ENCODE assay signal across 10 mouse cellular contexts in genomic region chr5:110786081-110786835, GRCm38 (mm10). TPM values are rescaled to one million over a fixed set of nuclear protein-coding genes. Genes with fewer than 3 reads are reported as not detected.
DNase-seq lines count a peak whose midpoint lies in the region; ATAC-seq and TF ChIP-seq lines count a peak whose summit lies in the region.
"Had no signal": no experiment of that assay in that cellular context is flagged by ENCODE, and none has a peak within 500 bp of the region (broad histone marks: within the 10 kb centered on the region; RNA-seq: fewer than 3 reads in every experiment).

No protein-coding gene starts in this region.

- no peak overlapping the region for H3K9ac ChIP-seq in heart, embryonic 16.5 days (ENCODE audit: low read length)
- no peak overlapping the region for H3K9ac ChIP-seq in hindbrain, embryonic 13.5 days
- H3K9ac ChIP-seq: embryonic facial prominence, embryonic 15.5 days; hindbrain, embryonic 12.5 days had no signal

- TF ChIP-seq POLR2A in cerebellum, adult 2 months (IDR thresholded peaks at IDR 0.05; ENCODE audit: borderline replicate concordance, insufficient read depth, low read length), result no peak

- no peaks in the 10 kb centered on the region for H3K9me3 ChIP-seq in heart, embryonic 16.5 days (replicated peaks; ENCODE audit: control insufficient read depth, low read length)
- no peaks in the 10 kb centered on the region for H3K9me3 ChIP-seq in hindbrain, embryonic 13.5 days
- H3K9me3 ChIP-seq: embryonic facial prominence, embryonic 15.5 days; hindbrain, embryonic 12.5 days had no signal

- peak; percentile 54; the same call in 1 of the 2 replicates for ATAC-seq in heart, embryonic 16.5 days (replicated peaks; ENCODE audit: extremely low read depth, insufficient read depth, low FRiP score)
- 0 out of 2 replicates have a peak, but pooled peaks have one; percentile 39 for ATAC-seq in megakaryocyte-erythroid progenitor cell, adult 5-6 weeks (replicated peaks; ENCODE audit: low FRiP score, low TSS enrichment, poor library complexity, severe bottlenecking)
- ATAC-seq in hindbrain, embryonic 13.5 days (ENCODE audit: low FRiP score), result no peak

- peak; percentile 46; the same call in 1 of the 2 replicates for TF ChIP-seq CTCF in cerebellum, adult 2 months (IDR thresholded peaks at IDR 0.05; ENCODE audit: borderline replicate concordance, insufficient read depth, low read depth, low read length)

- peak overlapping the region; percentile 49 for H3K27ac ChIP-seq in heart, embryonic 16.5 days (ENCODE audit: low read length)
- H3K27ac ChIP-seq in cerebellum, adult 2 months (ENCODE audit: insufficient read depth, low read length), result no peak overlapping the region; the same call in 1 of the 2 replicates
- H3K27ac ChIP-seq in hindbrain, embryonic 13.5 days, result no peak overlapping the region
- H3K27ac ChIP-seq: embryonic facial prominence, embryonic 15.5 days; hindbrain, embryonic 12.5 days had no signal

- H3K4me2 ChIP-seq in heart, embryonic 16.5 days (ENCODE audit: low read depth, low read length), result no peak overlapping the region
- no peak overlapping the region for H3K4me2 ChIP-seq in hindbrain, embryonic 13.5 days
- H3K4me2 ChIP-seq: embryonic facial prominence, embryonic 15.5 days; hindbrain, embryonic 12.5 days had no signal

- H3K27me3 ChIP-seq in heart, embryonic 16.5 days (ENCODE audit: control insufficient read depth, insufficient read depth, low read length), result no peaks in the 10 kb centered on the region
- no peaks in the 10 kb centered on the region for H3K27me3 ChIP-seq in cerebellum, adult 2 months (ENCODE audit: control insufficient read depth, insufficient read depth, low read length)
- no peaks in the 10 kb centered on the region for H3K27me3 ChIP-seq in hindbrain, embryonic 13.5 days
- H3K27me3 ChIP-seq: embryonic facial prominence, embryonic 15.5 days; hindbrain, embryonic 12.5 days had no signal

- H3K36me3 ChIP-seq in heart, embryonic 16.5 days (ENCODE audit: control insufficient read depth, insufficient read depth), result peaks cover 45% of the 10 kb centered on the region
- H3K36me3 ChIP-seq in hindbrain, embryonic 13.5 days, result peaks cover 71% of the 10 kb centered on the region

- DNase-seq in heart, adult 18-20 months, result no peak
- peak; percentile 65 for DNase-seq in right cerebral cortex, adult 18-20 months
- no peak for DNase-seq in right cerebral cortex, postnatal 14 days
- peak in 1 of 2 experiments; percentile 48 for DNase-seq in cerebellum, adult 2 months
- DNase-seq in embryo, embryonic 9.5 days (ENCODE audit: extremely low spot score), result no peak

- H3K4me1 ChIP-seq in heart, embryonic 16.5 days (ENCODE audit: control insufficient read depth, insufficient read depth, low read length), result no peaks in the 10 kb centered on the region
- H3K4me1 ChIP-seq in cerebellum, adult 2 months (ENCODE audit: control insufficient read depth, insufficient read depth, low read length), result peaks cover 22% of the 10 kb centered on the region
- H3K4me1 ChIP-seq in hindbrain, embryonic 13.5 days (replicated peaks), result peaks cover under 1% of the 10 kb centered on the region; the same call in 1 of the 2 replicates
- H3K4me1 ChIP-seq: hindbrain, embryonic 12.5 days had no signal

- 66% methylated on average over 11 of the region's 11 CpGs for WGBS in heart, embryonic 16.5 days
- WGBS in cerebellum, adult 2 months, result 18% methylated on average over 11 of the region's 11 CpGs
- 81% methylated on average over 11 of the region's 11 CpGs for WGBS in hindbrain, embryonic 13.5 days

- no peak overlapping the region for H3K4me3 ChIP-seq in heart, embryonic 16.5 days (ENCODE audit: low read length)
- no peak overlapping the region for H3K4me3 ChIP-seq in cerebellum, adult 2 months (replicated peaks; ENCODE audit: insufficient read depth, low read depth, low read length)
- H3K4me3 ChIP-seq in hindbrain, embryonic 13.5 days, result no peak overlapping the region
- H3K4me3 ChIP-seq: embryonic facial prominence, embryonic 15.5 days; hindbrain, embryonic 12.5 days had no signal

RNA-seq across cellular contexts. Expression of gene Pus1, which starts 5.8 kb away (rescaled TPM):
- 31.3 and 33.9 TPM in 2 replicates for polyA plus RNA-seq in heart, embryonic 16.5 days (2015; fragmentation: Nextera tagmentation; extraction: Ambion mirVana)
- total RNA-seq in heart, adult 18-20 months (2021), result 10 to 100 TPM; 23.2 to 23.8 TPM
- polyA plus RNA-seq in cerebellum, adult 2 months (2012; rRNA removed), result 26.5 and 28.8 TPM in 2 replicates
- 57.4 and 74.3 TPM in 2 replicates for total RNA-seq in megakaryocyte-erythroid progenitor cell, adult 5-6 weeks (2014; fragmentation: Nextera tagmentation)
- 82.3 and 102 TPM in 2 replicates for total RNA-seq in megakaryocyte-erythroid progenitor cell, adult 5-6 weeks (2017)
- 22.3 and 22.5 TPM in 2 replicates for polyA plus RNA-seq in hindbrain, embryonic 13.5 days (2015; fragmentation: Nextera tagmentation; extraction: Ambion mirVana)

RNA-seq across cellular contexts. Expression of gene Ep400, which starts 15.7 kb away (rescaled TPM):
- 26.0 and 28.9 TPM in 2 replicates for polyA plus RNA-seq in heart, embryonic 16.5 days (2015; fragmentation: Nextera tagmentation; extraction: Ambion mirVana)
- 10 to 100 TPM; 30.0 to 33.5 TPM for total RNA-seq in heart, adult 18-20 months (2021)
- polyA plus RNA-seq in cerebellum, adult 2 months (2012; rRNA removed), result 36.4 and 43.1 TPM in 2 replicates
- total RNA-seq in megakaryocyte-erythroid progenitor cell, adult 5-6 weeks (2014; fragmentation: Nextera tagmentation), result 181 and 186 TPM in 2 replicates
- total RNA-seq in megakaryocyte-erythroid progenitor cell, adult 5-6 weeks (2017), result 56.0 and 71.6 TPM in 2 replicates
- polyA plus RNA-seq in hindbrain, embryonic 13.5 days (2015; fragmentation: Nextera tagmentation; extraction: Ambion mirVana), result 53.4 and 54.8 TPM in 2 replicates

RNA-seq across cellular contexts. Expression of gene Ulk1, which starts 23.6 kb away (rescaled TPM):
- 10.0 and 13.1 TPM in 2 replicates for polyA plus RNA-seq in heart, embryonic 16.5 days (2015; fragmentation: Nextera tagmentation; extraction: Ambion mirVana)
- 10 to 100 TPM; 66.3 to 78.1 TPM for total RNA-seq in heart, adult 18-20 months (2021)
- polyA plus RNA-seq in cerebellum, adult 2 months (2012; rRNA removed), result 94.7 and 96.0 TPM in 2 replicates
- 32.2 and 52.2 TPM in 2 replicates for total RNA-seq in megakaryocyte-erythroid progenitor cell, adult 5-6 weeks (2014; fragmentation: Nextera tagmentation)
- 7.8 and 14.8 TPM in 2 replicates for total RNA-seq in megakaryocyte-erythroid progenitor cell, adult 5-6 weeks (2017)
- 30.3 and 33.0 TPM in 2 replicates for polyA plus RNA-seq in hindbrain, embryonic 13.5 days (2015; fragmentation: Nextera tagmentation; extraction: Ambion mirVana)

RNA-seq across cellular contexts. Expression of gene Hscb, which starts 53.3 kb away (rescaled TPM):
- polyA plus RNA-seq in heart, embryonic 16.5 days (2015; fragmentation: Nextera tagmentation; extraction: Ambion mirVana), result 22.5 and 23.1 TPM in 2 replicates
- 10 to 100 TPM; 16.4 to 21.0 TPM for total RNA-seq in heart, adult 18-20 months (2021)
- polyA plus RNA-seq in cerebellum, adult 2 months (2012; rRNA removed), result 21.6 and 24.4 TPM in 2 replicates
- total RNA-seq in megakaryocyte-erythroid progenitor cell, adult 5-6 weeks (2014; fragmentation: Nextera tagmentation), result 44.1 and 53.7 TPM in 2 replicates
- total RNA-seq in megakaryocyte-erythroid progenitor cell, adult 5-6 weeks (2017), result 44.9 and 106 TPM in 2 replicates
- polyA plus RNA-seq in hindbrain, embryonic 13.5 days (2015; fragmentation: Nextera tagmentation; extraction: Ambion mirVana), result 10.7 and 12.6 TPM in 2 replicates

RNA-seq across cellular contexts. Expression of gene Chek2, which starts 53.5 kb away (rescaled TPM):
- polyA plus RNA-seq in heart, embryonic 16.5 days (2015; fragmentation: Nextera tagmentation; extraction: Ambion mirVana), result 17.1 and 19.0 TPM in 2 replicates
- 1 to 10 TPM; 2.1 to 2.3 TPM for total RNA-seq in heart, adult 18-20 months (2021)
- polyA plus RNA-seq in cerebellum, adult 2 months (2012; rRNA removed), result 2.2 and 3.3 TPM in 2 replicates
- 47.4 and 59.5 TPM in 2 replicates for total RNA-seq in megakaryocyte-erythroid progenitor cell, adult 5-6 weeks (2014; fragmentation: Nextera tagmentation)
- total RNA-seq in megakaryocyte-erythroid progenitor cell, adult 5-6 weeks (2017), result 31.1 and 56.9 TPM in 2 replicates
- 6.5 and 8.0 TPM in 2 replicates for polyA plus RNA-seq in hindbrain, embryonic 13.5 days (2015; fragmentation: Nextera tagmentation; extraction: Ambion mirVana)
